Mouse (Mus musculus): ENCODE results near the gene Ctps2. TPM values are rescaled to one million over a fixed set of nuclear protein-coding genes. Genes with fewer than 3 reads are reported as not detected.
"Not testable (repeated sequence)": the region's sequence is repeated elsewhere in the genome, so short reads cannot be mapped to it uniquely, and the experiment has no call there.

The Ctps2 gene
- 1 to 10 TPM; 5.5 to 7.6 TPM for total RNA-seq (2021)
- long read RNA-seq, experiment 1, transcript Ctps2-201 (19 exons, 3,353 nt) = major isoform, 5 of 10 reads
- long read RNA-seq, experiment 1, partial matches to known transcripts = 1 of 10 reads
- long read RNA-seq, experiment 1, other reads (novel, unspliced or antisense) = 3 of 10 reads
- long read RNA-seq, experiment 2, transcript Ctps2-204 (19 exons, 3,099 nt) = major isoform, 5 of 8 reads
- long read RNA-seq, experiment 2, partial matches to known transcripts = 0 of 8 reads
- long read RNA-seq, experiment 2, other reads (novel, unspliced or antisense) = 2 of 8 reads

DNA sequence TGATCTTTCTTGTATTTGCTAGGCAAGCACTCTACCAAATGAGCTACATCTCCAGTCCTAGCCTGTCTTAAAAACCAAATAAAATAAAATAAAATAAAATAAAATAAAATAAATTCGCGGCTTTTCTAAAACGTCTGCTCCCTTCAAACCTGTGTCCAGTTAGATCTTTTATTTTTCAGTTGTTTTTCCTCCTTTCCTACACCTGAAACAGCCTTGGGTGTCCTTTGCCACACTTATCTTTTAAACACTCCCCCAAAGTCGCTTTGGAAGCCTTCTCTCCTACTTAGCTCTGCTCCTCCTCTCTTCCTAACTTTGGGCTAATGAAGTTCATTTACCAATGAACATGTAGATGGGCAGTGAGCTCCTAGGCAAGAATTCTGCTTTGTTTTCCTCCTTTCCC is at the start of gene Ctps2:
Ctps2 (plus strand) TSS at position 301 of the 400 bp plus-strand sequence.
- TF ChIP-seq CTCF (IDR thresholded peaks at IDR 0.05) = no peak
- DNase-seq = no peak
- Histone ChIP-seq H3K4me3 (peak within 1 kb of the TSS; percentile 85), H3K27ac (peak within 1 kb of the TSS; percentile 82)
- intact Hi-C loops (cut with DNase I) = no loop called here

- Histone ChIP-seq H3K27ac (no peak overlapping the region), H3K4me3 (no peak overlapping the region)
- no peak for TF ChIP-seq CTCF (IDR thresholded peaks at IDR 0.05)
- intact Hi-C loops (cut with DNase I) = no loop called here
- DNase-seq = no peak
These were observed 32.6 kb upstream of the Ctps2 start for GRCm38 (mm10) chrX:162868294-162868965.

- Histone ChIP-seq H3K4me3 (no peak overlapping the region), H3K27ac (no peak overlapping the region)
- TF ChIP-seq CTCF (IDR thresholded peaks at IDR 0.05) = peak; percentile 81
- DNase-seq = peak; percentile 41
- intact Hi-C loops (cut with DNase I) = loop anchor here (10.0 kb wide), 1 partner anchor 147 kb away; no protein-coding TSS in a partner anchor
These were observed 29.1 kb upstream of the Ctps2 start for GRCm38 (mm10) chrX:162871734-162872517.

DNA sequence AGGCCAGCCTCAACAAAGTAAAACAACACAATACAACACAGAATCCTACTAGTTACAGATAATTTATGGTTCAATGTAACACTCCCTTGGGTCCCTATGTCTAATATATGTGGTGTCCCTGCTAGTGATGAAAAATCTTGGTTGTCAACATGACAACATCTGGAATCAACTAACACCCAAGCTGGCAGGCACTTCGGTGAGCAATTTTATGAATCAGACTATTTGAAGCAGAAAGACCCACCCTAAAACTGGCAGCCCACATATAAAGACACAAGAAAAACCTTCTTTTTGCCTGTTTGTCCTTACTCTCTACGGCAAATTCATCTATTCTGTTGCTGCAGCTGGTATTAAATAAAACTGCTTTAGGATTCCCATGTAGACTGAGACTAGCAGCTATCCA is 27.3 kb upstream of the Ctps2 start:
- intact Hi-C loops (cut with DNase I) = loop anchor here (10.0 kb wide), 1 partner anchor 149 kb away; no protein-coding TSS in a partner anchor
- Histone ChIP-seq H3K4me3 (no peak overlapping the region), H3K27ac (no peak overlapping the region)
- TF ChIP-seq CTCF (IDR thresholded peaks at IDR 0.05) = no peak
- no peak for DNase-seq

GRCm38 (mm10) chrX:162878236-162878635 is 22.8 kb upstream of the Ctps2 start:
- Histone ChIP-seq H3K4me3 (no peak overlapping the region), H3K27ac (no peak overlapping the region)
- no peak for TF ChIP-seq CTCF (IDR thresholded peaks at IDR 0.05)
- intact Hi-C loops (cut with DNase I) = loop anchor here (10.0 kb wide), 1 partner anchor 153 kb away; no protein-coding TSS in a partner anchor
- DNase-seq = no peak

DNA sequence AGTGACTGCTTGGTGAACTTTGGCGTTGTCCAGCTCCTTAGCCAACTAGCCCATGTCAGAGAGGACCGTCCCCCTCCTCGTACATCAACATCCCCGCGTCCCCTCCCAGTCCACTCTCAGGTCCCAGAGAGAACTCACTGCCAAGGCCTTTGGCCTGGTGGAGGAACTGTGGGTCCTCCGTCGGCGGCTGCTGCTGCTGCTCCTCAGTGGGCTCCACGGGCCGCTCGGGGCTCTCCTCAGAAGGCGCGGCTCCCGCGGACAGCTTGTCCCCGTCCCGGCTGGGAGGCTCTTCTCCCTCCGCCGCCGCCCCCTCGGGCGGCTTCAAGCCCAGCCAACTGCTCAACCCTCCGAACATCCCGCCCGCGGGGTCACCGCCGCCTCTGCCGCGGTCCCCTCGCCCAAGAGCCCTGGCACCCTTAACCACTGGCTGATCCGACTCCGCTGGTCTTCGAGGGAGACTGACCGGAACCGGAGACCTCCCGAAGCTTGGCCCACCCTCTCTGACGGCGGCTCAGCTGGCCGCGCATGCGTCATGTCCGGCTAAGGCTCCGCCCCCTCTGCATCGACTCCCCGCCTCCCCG is 13.0 kb upstream of the Ctps2 start, which contains the start of gene Syap1:
Syap1 (minus strand) TSS at position 517 of the 581 bp plus-strand sequence.
- DNase-seq = peak; percentile 94
- TF ChIP-seq CTCF (IDR thresholded peaks at IDR 0.05) = no peak
- peak within 1 kb of the TSS; percentile 94 for H3K27ac ChIP-seq
- intact Hi-C loops (cut with DNase I) = no loop called here
- H3K4me3 ChIP-seq = peak within 1 kb of the TSS; percentile 91

GRCm38 (mm10) chrX:162888575-162889223 is 12.3 kb upstream of the Ctps2 start:
- Histone ChIP-seq H3K27ac (peak overlapping the region; percentile 65; the same call in 1 of the 2 replicates), H3K4me3 (peak overlapping the region; percentile 50)
- DNase-seq; intact Hi-C loops (cut with DNase I): not testable (repeated sequence)

DNA sequence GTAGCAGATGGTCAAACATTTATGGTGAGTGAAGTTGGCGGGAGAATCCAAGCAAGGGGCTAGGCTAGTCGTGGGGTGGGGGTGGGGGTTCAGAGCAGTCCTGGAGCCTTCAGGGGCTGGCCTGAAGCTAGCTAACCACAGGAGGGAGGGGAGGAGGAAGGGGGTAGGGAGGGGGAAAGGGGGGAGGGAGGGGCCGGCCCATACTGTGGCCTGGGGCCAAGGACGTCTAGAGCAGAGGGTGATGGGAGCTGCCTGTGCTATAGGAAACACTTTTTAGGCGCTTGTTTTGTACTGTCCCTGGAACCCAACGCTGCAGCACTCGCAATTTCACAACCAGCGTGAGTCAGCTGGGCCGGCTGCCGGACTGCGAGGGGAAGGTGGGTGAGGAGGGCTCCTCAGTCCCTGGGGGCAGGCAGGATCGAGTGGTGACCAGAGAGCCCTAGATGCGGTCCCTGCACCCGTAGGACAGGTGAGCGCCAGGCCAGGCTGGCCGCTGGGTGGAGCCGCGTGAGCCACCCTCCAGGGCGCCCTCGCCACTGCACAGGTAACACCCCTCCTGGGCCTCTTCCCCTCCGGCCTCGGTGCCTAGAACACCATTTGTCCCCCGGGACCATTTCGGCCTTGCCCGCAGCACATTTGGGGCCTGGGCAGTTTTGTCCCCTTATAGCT is 467 bp downstream of the Ctps2 start:
- Histone ChIP-seq H3K27ac (peak overlapping the region; percentile 82), H3K4me3 (peak overlapping the region; percentile 85)
- DNase-seq = peak; percentile 59
- intact Hi-C loops (cut with DNase I) = no loop called here
- no peak for TF ChIP-seq CTCF (IDR thresholded peaks at IDR 0.05)

GRCm38 (mm10) chrX:162902040-162902734 is 1.1 kb downstream of the Ctps2 start:
- intact Hi-C loops (cut with DNase I) = no loop called here
- DNase-seq = peak; percentile 32
- H3K27ac ChIP-seq = peak overlapping the region; percentile 82
- TF ChIP-seq CTCF (IDR thresholded peaks at IDR 0.05) = no peak
- peak overlapping the region; percentile 85 for H3K4me3 ChIP-seq

DNA sequence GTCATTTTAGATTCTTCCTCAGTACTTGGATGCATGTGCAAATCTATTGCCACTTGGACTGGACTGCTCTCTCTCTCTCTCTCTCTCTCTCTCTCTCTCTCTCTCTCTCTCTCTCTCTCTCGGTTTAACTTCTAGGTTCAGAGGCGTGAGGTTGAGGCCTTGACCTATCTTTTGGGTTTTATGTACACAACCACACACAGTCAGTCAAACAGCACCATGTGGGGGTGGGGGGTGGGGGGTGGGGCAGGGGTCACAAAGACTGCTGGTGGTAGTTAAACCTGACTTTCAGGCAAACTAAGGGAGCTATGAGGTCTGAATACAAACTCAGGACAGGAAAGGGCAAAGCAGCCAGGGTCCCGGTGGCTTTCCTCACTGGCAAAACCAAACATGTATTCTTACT is 6.5 kb downstream of the Ctps2 start:
- Histone ChIP-seq H3K4me3 (no peak overlapping the region), H3K27ac (no peak overlapping the region)
- DNase-seq = no peak
- no peak for TF ChIP-seq CTCF (IDR thresholded peaks at IDR 0.05)
- intact Hi-C loops (cut with DNase I) = no loop called here

GRCm38 (mm10) chrX:162913651-162914050 is 12.6 kb downstream of the Ctps2 start:
- intact Hi-C loops (cut with DNase I) = loop anchor here (10.0 kb wide), 1 partner anchor 1151 kb away; no protein-coding TSS in a partner anchor

More at GRCm38 (mm10) chrX:162913651-162914050, 12.6 kb downstream of the Ctps2 start:
- Histone ChIP-seq H3K4me3 (no peak overlapping the region), H3K27ac (no peak overlapping the region)
- no peak for TF ChIP-seq CTCF (IDR thresholded peaks at IDR 0.05)
- DNase-seq = no peak

Measured in gastrocnemius, adult 2 months (tissue).